Mouse (Mus musculus): ENCODE results near the gene As3mt.

DNA sequence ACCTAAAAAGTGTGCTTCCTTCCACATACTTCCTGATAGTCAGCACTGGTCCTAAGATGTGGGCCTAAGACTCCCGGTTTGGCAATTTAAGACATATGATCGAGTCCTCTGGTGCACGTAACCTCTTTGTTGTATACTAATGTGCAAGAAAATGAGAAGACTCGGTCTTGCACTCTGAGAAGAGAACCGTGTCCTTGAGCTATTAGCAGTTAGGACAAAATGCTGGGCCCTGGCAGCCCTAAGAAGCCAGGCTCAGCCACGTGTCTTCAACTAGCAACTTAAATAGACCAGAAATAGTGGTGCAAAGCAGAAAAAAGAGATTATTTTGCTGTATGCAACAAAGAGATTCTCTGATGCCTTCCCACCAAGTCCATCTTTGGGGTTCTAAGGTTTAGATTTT, 44.5 kb upstream of the As3mt start:
- TF ChIP-seq FOSL1 (IDR thresholded peaks at IDR 0.05; ENCODE audit: insufficient read depth, low read length, poor library complexity, severe bottlenecking), result no peak
- TF ChIP-seq MAX (IDR thresholded peaks at IDR 0.05), result no peak
- TF ChIP-seq MYOD1 (IDR thresholded peaks at IDR 0.05; ENCODE audit: control insufficient read depth, insufficient read length, low read depth), result no peak
- no peak for TF ChIP-seq CTCF (IDR thresholded peaks at IDR 0.05; ENCODE audit: control insufficient read depth, insufficient read depth, insufficient read length)
- no peak for TF ChIP-seq CEBPB (IDR thresholded peaks at IDR 0.05; ENCODE audit: low read depth)
- TF ChIP-seq USF1 (IDR thresholded peaks at IDR 0.05; ENCODE audit: low read depth), result no peak
- no peak for TF ChIP-seq MYOG (IDR thresholded peaks at IDR 0.05; ENCODE audit: control insufficient read depth, extremely low read depth, insufficient read length)
